Mouse (Mus musculus) layer of hippocampus, adult 8-10 months (tissue): ENCODE results near the gene Acsm5. TPM values are rescaled to one million over a fixed set of nuclear protein-coding genes. Genes with fewer than 3 reads are reported as not detected.

Experiments used
- DNase-seq, 2 experiments: peaks; one replicate each; pipeline ENCODE4 v3.0.0; 2022; ENCODE audit warnings: low spot score in 2 of 2
- total RNA-seq, 4 experiments: library from RNA; stranded (reverse); gene quantifications; 2 replicates each; pipeline ENCODE4 v1.2.4; 2022

Gene Acsm5
- 1 to 10 TPM in 2 of 4 experiments, under 1 TPM in 2; 0.50 to 1.3 (median 1.1) TPM for total RNA-seq

DNA sequence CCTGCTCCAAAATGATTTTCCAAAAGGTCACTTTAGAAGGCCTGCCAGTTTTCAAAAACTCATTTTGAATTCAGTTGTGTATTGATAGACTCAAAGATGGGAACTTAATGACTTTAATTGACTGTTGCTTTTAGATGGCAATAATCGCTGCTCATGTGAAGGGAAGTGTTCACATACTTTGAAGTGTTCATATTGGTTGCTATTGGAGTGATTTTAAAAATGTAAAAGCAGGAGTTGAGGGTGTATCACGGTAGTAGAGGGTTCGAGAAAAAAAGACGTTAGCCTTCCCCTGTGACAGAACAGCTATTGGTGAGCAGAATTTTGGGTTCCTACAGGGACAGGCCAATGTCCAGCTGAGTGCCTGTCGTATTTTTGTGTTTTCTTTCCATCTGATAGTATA, at the start of gene Acsm5:
TSS of gene Acsm5 (plus strand) at position 301 of the 400 bp plus-strand sequence.
- DNase-seq = no peak

DNA sequence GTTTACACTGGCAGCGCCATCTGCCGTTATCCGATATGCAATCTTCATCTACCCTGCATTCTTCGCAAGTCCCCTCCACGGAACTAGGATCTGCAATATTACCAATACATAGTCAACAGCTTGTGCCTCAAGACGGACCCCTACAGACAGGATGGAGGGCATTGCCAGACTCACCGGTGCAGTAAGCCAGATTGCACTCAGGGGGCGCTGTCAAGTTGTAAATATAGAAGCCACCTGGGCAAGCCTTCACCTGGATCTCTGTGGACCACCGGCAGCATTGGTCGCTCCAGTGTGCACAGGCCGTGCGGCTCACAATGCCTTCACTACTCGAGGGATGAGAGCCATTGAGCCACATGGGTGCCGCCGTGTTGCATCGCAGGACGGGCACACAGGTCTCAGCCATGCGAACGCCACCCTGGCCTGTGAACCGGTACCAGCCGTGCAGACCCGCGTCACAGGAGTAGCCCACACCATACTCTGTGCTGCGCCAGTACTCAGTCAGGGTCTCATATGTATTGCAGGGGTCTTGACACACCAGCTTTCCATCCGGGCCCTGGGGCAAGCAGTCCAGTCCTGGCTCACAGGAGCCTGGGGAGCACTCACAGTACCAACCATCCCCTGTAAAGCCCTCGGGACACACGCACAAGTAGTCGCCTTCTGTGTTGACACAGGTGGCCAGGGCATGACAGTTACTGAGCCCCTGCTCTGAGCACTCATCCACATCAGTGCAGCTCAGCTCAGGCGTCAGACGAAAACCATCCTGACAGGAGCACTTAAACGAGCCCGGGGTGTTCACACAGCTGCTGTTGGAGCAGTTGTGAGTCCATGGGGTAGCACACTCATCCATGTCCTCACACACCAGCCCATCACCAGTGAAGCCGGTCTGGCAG, 42.5 kb upstream of the Acsm5 start:
- DNase-seq = no peak

DNA sequence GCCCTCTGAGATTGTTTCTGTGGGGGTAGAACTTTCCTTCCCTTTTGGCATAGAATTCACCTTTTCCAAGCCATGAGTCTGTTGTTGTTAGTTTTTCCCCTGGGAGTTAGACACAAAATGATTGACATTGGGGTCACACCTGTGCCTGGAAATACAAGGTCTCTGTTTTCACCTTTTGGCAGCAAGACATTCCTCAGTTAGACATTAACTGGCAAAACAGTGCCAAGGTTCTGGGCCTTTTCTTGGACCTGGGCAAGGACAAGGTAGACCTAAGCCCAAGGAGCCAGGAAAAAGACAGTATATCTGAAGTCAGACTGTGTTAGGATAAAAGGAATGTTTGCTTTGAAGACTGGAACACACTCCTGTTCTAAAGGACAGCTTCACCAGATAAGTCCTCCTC, 40.0 kb upstream of the Acsm5 start, which contains the start of gene Umod:
TSS of gene Umod (minus strand) at position 27 of the 400 bp plus-strand sequence.
- DNase-seq = no peak

DNA sequence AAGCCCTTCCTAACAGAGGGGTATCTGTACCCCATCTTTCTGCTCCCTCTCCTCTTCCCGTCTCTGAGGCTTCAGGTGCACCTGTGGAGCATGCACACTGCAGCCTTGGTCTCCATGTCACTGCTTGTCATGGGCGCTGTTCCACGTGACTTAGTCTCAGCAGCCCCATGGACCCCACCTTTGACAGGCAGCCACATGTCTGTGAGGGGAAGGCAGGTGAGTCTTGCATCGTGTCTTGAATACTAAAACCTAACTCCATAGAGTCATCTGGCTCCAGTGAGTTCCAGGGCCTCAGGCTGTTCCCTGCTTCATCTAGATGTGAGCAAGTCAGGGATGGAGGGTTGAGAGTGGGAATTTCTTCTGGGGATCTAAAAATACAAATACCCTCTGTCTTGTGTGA, 35.1 kb upstream of the Acsm5 start:
- DNase-seq = no peak

DNA sequence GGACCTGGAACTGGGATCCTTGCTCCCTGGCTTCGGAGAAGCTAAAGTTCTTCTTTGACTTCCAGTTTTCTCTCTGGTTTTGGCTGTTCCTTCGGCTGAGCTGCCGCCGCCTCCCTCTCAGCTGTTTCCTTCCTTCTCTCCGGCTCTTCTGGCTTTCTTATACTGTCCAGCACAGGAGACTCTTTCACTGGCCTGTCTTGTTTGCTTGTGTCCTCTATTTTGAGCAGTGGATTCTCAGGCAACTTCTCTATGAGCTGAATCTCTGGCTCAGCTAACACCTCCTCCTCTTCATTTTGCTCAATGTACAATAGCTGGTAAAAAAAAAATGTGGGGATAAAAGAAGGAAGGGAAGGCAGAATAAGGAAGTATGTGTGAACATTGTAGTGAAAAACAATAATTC, 32.6 kb upstream of the Acsm5 start:
- DNase-seq = no peak

DNA sequence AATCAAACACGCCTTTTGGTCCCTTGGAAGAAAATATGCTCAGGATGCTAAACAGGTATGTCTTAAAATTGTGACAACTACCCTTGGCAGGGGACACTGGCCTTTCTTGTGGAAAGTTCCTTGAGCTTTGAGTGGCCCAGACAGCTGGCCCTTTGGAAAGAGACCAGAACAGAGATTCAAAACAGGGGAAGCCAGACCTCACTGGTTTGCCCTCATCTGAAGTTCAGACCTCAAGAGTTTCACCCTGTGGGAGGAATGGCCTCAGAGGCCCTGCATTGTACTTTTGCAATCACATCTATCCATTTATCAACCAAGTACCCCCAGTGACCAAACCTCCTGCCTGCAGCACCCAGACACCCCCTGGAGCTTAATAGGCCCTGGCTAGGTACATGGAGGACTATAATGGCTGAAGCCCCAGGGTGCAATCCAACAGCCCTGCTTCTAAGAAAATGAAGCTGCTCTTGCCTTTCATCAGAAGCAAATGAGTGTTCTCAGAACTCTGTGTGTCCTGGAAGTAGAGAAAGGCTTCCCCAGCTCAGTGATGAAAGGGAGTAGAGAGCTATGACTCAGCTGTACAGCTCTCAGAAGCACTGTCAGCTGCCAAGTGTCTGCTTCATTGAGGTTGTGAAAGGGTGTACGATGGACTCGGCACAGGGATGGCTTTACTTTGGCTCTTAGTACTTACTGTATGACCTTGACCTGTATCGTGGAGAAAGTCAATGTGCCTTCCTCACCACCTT, 29.1 kb upstream of the Acsm5 start:
- no peak for DNase-seq

DNA sequence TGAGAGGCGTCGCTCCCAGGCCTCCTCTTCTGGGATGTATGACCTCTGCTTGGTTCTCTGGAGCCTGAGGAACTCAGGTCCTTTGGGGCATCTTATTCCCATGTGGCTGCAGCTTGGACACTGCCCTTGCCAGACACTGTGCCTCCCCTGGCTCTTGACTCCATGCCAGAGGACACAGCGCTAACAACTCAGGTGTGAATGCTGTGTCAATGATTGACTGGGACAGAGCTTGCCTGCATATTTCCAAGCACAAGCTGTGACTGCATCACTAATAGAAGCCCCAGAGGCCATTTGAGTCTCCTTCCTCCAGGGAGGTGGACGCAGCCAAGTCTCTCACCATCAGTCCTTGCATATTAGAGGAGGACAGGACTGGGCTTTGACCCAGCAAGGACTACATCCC, 8.1 kb upstream of the Acsm5 start:
- no peak for DNase-seq

DNA sequence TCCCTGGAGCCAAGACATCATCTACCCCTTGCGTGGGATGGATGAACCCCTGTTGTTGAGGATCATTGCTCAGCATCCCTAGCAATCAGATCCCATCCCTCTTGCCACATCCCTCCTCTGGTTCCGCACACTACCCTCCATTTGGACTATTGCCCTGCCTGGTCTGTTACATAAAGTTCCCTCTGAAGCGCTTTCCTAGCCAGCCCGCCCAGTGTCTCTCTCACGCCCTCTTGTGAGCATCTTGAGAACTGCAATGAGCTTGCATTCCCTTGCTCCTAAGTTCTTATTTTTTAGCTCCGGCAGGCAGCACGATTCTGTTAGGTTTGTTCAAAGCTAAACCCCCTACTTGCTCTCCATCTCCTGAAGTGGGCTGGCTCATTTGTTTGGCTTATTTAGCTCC, 6.2 kb upstream of the Acsm5 start:
- DNase-seq = peak; percentile 13 to 63

DNA sequence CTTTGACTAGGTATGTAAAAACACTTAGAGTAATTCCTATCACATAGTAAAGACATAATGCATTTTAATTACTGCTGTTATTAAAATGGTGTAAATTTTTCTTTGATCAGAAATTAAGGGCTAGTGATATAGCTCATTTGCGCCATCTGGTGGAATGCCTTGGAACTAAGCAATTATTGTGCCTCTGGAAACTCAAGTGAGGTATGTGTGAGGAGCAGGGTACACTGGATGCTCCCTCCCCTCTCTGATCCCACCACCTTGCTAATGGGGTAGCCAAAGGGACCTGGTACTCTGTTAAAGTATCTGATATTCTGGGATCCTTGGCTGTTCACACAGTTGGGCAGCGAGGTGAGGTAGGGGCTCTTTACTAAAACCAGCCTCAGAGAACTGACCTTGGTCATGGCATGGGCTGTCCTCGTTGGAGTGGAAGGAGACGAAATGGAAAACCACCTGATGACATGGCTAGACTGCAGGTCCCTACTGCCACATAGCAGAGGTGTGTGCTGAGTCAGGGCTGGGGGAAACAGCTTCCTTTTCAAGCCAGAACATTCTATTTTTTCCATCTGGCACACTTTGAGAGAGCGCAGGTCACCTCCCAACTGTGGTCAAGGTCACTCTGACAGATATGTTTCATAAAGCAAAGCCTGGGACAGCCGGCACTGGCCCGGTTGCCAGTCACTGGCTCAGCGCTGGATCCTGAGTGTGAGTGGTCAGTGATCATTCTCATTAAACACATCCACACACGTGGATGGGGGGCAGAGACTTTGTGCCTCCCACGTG, 3.6 kb upstream of the Acsm5 start:
- DNase-seq = peak in 1 of 2 experiments; percentile 65

DNA sequence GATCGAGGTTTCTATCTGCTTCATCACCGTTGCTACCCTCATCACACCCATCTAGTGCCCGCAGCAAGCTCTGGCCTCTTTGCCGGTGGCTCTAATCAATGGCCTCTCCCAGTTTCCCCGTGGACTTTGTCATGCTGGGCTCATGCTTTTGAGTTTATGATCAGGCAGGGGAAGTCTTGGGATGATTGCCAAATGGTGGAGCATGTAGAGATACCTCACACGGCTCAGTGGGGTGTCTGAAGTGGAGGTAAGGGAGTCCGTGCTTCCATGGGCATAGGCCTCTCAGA, 3.0 kb upstream of the Acsm5 start:
- DNase-seq = no peak

DNA sequence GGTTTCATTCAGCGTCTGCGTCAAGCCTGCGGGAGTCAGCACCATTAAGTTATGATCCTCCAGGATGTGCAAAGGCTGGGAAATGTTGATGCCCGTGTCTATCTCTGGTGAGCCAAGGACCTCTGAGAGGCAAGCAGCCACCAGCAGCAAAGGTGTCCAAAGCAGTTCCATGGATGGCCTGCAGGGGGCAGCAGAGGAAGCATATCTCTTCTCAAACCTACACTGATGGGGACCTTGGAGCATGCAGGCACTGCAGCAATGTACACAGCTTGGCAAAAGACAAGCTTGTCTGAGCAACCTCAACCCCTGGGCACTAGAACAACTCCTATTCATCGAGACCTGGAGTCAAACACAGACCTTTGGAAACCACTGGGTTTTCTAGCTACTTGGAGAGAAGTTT, 391 bp downstream of the Acsm5 start:
- peak; percentile 59 to 88 for DNase-seq

DNA sequence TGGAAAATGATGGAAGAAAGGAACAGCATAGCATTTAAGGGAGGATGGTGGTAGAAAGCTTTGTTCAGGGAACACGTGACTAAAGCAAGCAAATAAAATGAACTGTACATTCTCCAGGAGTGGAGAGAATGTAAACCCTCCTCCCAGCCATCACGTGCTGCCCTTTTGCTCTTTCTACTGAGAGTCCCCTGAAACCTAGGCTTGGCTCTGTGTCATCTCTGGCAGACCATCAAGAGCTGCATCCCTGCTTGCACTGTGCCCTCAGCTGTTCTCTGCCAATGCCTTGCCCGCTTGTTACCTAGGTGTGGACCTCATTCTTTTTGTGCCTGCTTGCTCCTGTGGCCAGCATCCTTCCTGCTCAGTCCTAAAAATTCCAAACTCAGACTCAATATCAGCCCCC, 2.6 kb downstream of the Acsm5 start:
- DNase-seq = no peak

DNA sequence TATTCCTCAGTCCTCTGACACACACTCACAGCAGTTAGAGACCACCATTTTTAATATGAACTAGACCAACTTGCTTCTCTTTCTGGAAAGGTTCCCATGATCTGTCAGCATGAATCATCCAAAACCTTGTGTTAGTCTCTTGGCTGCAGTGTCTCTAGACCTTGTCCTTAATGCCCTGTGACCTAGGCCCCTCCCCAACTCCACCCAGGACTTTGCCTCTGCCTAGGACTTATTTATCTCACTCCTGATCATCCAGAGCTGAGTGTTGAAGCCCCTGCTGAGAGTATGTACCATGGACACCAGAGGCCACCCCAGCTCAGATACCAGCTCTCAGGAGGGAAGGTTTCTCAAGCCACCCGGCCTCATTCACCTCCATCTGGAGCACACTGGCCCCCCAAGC, 3.1 kb downstream of the Acsm5 start:
- no peak for DNase-seq

DNA sequence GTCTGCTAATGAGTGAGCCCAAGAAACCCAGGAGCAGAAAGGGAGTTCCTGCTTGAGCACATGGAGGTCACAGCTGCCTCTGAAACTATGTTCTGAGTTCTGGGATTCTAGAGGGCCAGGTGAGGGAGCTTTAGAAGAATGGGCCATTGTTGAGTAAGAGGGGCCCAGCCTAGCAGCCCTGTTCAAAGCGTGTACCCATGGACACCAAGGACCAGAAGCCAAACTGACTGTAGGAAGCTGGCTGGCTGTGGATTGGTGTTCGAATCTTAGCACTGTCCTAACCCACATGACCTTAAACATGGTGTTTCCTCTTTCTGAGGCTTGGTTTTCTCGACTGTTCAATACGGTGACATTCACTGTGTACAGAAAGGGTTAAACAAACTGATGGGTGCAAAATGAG, 4.1 kb downstream of the Acsm5 start, which contains the start of gene Pdilt:
TSS of gene Pdilt (minus strand) at position 101 of the 400 bp plus-strand sequence.
- no peak for DNase-seq

DNA sequence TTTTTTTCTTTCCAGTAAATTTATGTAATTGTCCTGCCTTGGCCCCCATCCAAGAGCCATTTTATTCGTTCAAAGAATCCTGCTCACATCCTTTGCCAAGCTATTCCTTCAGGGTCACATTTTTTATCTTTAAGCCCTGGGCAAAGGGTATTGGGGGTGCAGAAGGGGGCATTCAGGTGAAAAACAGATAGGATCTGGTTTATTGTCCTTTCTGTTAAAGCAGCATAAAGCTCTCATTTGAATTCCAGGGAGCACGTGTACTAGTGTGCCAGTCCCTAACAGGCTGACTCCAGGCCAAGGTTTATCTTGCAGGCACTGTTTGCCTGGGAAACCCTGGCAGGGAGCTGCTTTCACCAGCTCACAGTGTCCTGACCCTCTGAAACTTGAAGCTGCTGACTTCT, 6.6 kb downstream of the Acsm5 start:
- no peak for DNase-seq

DNA sequence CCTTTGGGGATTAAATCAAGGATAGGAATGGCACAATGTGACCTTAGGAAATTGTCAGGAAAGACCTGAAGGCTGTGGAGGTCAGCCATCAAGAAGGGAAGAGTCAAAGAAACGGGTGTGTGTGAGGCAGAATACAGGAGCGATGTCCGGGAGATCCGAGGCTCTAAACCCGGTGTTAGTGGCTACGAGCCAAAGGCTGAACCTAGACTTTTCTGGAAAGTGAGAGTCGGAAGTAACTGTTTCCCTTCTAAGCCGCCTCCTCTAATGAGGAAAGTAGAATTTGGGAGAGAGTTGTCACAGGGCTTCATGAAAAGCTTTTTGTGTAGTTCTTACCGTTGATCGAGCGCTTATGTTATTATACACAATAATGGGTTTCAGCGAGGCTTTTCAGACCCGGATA, 7.2 kb downstream of the Acsm5 start:
- no peak for DNase-seq

DNA sequence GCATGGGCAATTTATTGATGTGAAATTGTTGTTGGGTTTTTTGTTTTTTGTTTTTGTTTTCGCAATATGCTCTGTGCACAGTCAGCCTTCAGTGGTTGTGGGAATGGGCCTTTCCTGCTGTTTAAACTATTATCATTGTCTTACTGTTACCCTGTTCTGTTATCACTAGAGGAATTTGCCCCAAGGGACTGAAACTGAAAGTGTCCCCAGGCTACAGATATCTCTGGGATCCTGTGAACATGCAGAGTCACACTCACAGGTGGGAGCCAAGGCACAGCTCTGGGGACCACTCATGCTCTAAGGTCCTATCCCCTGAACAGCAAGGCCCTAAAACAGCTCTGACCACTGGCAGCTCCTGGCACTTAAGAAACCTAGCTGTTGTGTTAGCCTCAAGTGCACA, 7.9 kb downstream of the Acsm5 start:
- no peak for DNase-seq

DNA sequence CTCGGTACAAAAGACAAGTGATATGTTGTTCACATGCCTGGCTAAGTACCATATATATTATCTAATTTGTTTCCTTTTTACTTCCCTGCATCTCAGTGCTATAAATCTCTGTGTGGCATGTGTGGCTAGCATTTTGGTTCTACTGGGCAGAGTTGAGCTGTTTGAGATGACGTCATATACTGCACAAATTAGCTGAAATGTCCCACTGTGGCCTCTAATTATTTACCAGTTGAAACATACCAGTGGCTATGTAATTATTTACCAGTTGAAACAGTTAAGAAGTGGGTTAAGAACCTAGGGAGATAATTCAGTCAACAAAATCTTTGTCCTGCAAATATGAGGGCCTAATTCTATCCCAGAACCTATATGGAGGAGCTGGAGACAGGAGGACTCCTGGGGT, 8.3 kb downstream of the Acsm5 start:
- no peak for DNase-seq

DNA sequence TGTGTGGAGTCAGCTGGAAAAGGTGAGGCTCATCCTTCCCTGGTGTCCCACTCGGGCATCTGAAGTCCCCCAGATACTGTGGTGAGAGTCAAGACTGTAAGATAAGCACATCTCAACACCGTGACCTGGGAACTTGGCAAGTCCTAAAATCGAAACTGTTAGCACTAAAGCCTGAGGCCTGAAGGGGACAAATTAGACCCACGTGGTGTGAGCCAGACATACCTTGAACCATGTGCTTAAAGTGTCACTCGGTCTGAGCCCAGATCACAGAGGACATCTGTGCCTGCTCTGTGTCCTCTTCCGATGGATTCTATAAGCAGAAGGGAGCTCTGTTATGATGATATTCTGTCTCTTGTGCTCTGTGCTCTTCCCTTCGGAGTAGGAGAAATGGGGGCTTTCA, 9.4 kb downstream of the Acsm5 start:
- DNase-seq = no peak

DNA sequence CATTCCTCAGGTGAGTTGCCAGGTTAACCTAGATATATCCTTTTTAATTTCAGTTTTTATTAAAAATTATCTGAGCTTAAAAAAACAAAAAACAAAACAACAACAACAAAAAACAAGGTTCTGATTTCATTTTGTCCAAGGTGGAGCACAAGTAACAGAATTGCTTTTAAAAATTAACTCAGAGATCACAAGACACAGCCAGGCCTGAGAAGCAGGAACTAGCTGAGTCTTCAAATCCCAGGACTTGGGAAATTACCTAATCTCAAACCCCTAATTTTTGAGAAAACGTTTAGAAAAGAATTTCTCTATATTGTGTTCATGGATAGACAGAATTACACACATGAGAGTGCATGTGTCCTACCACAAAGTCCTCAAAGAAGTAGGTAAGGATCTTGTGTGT, 13.7 kb downstream of the Acsm5 start:
- no peak for DNase-seq

DNA sequence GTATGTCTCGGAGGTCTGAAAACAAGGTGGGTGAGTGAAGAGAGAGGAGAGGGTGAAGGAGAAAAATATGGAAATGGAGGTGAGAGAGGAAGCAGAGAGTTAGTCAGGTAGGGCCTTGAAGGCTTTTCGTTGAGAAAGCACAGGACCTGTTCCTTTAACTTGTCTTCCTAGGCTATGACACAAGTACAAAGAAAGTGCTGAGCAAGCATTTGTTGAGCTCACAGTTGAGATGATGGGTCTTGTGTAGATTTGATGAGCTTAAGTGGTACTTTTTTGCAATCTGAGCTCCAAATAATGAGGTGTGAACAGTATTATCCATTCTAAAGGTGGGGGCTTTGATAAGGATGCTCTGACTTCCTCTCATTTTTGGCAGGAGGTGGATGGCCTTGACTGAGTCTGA, 15.1 kb downstream of the Acsm5 start:
- DNase-seq = no peak

DNA sequence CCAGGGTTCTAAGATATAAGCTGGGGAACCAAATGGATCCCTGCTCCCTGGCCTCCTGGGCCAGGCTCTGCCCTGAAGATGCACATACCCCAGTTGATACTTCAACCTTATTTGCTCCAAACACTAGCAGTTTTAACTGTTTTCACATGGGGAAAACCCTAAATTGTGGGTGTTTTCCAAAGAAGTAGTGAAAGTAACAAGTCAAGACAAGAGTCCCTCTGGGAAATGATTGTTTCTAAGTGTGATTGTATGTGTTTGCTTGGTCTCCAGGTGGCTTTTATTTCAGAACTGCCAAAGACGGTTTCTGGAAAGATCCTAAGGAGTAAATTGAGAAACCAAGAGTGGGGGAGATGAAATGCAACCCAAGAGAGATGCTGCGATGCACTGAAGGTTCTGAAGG, 23.2 kb downstream of the Acsm5 start:
- DNase-seq = no peak
